Mouse (Mus musculus): ENCODE data around the gene Slc25a39. TPM values are rescaled to one million over a fixed set of nuclear protein-coding genes. Genes with fewer than 3 reads are reported as not detected.
A peak's percentile ranks its signal among the peaks of the same experiment; 100 is the strongest.

Slc25a39 gene
- total and polyA plus RNA-seq, 3 experiments, result 55.9 to 231 (median 205) TPM

DNA sequence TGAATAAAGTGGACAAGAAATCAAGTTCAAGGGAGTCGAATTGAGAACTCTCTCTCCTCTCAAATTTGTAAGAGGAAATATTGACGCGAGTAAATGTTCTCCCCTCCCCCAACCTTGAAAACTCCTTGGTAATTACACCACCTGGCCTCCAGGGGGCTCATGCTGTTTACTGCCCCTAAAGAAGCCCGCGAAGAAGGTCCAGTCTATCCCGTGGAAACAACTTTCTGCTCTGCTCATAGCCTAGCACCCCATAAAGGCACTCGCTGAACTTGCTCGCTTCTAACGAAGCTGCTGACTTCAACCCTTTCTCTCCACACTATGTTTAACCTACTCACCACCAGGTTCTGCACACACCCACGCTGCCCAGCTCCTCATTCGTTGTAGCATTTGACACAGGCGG is 30.6 kb downstream of the Slc25a39 start:
- no peak for TF ChIP-seq TAL1 (conservative IDR thresholded peaks at IDR 0.05; ENCODE audit: low read depth, low read length)
- TF ChIP-seq POLR2AphosphoS5 (IDR thresholded peaks at IDR 0.05; ENCODE audit: insufficient replicate concordance, low read depth, low read length), result no peak
- no peak for TF ChIP-seq CTCF (IDR thresholded peaks at IDR 0.05; ENCODE audit: low read depth, low read length)
- no peak for TF ChIP-seq GATA1 (IDR thresholded peaks at IDR 0.05; ENCODE audit: borderline replicate concordance, low read length)
- TF ChIP-seq GATA2 (IDR thresholded peaks at IDR 0.05; ENCODE audit: borderline replicate concordance, low read depth, low read length), result no peak
- Histone ChIP-seq H3K36me3 (replicated peaks) (no peaks in the 10 kb centered on the region), H3K27me3 (ENCODE audit: insufficient read depth, low read length) (peaks cover 82% of the 10 kb centered on the region), H3K4me1 (ENCODE audit: insufficient read depth, low read depth, low read length) (peaks cover 50% of the 10 kb centered on the region), H3K4me3 (ENCODE audit: low read depth, low read length) (no peak overlapping the region), H3K9me3 (replicated peaks) (peaks cover 20% of the 10 kb centered on the region)
- no peak for DNase-seq (ENCODE audit: low spot score)
- no peak for ATAC-seq (ENCODE audit: extremely low read depth, insufficient number of reproducible peaks, low FRiP score, poor library complexity, severe bottlenecking)

GRCm38 (mm10) chr11:102376196-102376835 is 31.4 kb downstream of the Slc25a39 start:
- peak overlapping the region; percentile 65; the same call in 1 of the 2 replicates for H3K4me3 ChIP-seq (ENCODE audit: low read depth, low read length)
- peaks cover 81% of the 10 kb centered on the region for H3K27me3 ChIP-seq (ENCODE audit: insufficient read depth, low read length)
- peaks cover 50% of the 10 kb centered on the region for H3K4me1 ChIP-seq (ENCODE audit: insufficient read depth, low read depth, low read length)
- TF ChIP-seq GATA1 (IDR thresholded peaks at IDR 0.05; ENCODE audit: borderline replicate concordance, low read length), result no peak
- TF ChIP-seq GATA2 (IDR thresholded peaks at IDR 0.05; ENCODE audit: borderline replicate concordance, low read depth, low read length), result no peak
- no peak for TF ChIP-seq POLR2AphosphoS5 (IDR thresholded peaks at IDR 0.05; ENCODE audit: insufficient replicate concordance, low read depth, low read length)
- no peak for TF ChIP-seq CTCF (IDR thresholded peaks at IDR 0.05; ENCODE audit: low read depth, low read length)
- no peak for TF ChIP-seq TAL1 (conservative IDR thresholded peaks at IDR 0.05; ENCODE audit: low read depth, low read length)
- no peaks in the 10 kb centered on the region for H3K36me3 ChIP-seq (replicated peaks)
- H3K9me3 ChIP-seq (replicated peaks), result peaks cover 20% of the 10 kb centered on the region
- DNase-seq (ENCODE audit: low spot score) (no peak), ATAC-seq (ENCODE audit: extremely low read depth, insufficient number of reproducible peaks, low FRiP score, poor library complexity, severe bottlenecking) (no peak)

- H3K36me3 ChIP-seq (replicated peaks), result no peaks in the 10 kb centered on the region
- peak; percentile 71 for DNase-seq (ENCODE audit: low spot score)
- H3K4me1 ChIP-seq (ENCODE audit: insufficient read depth, low read depth, low read length), result peaks cover 52% of the 10 kb centered on the region
- H3K27me3 ChIP-seq (ENCODE audit: insufficient read depth, low read length), result peaks cover 83% of the 10 kb centered on the region
- peaks cover 20% of the 10 kb centered on the region for H3K9me3 ChIP-seq (replicated peaks)
- H3K4me3 ChIP-seq (ENCODE audit: low read depth, low read length), result peak overlapping the region; percentile 65; the same call in 1 of the 2 replicates
- ATAC-seq (ENCODE audit: extremely low read depth, insufficient number of reproducible peaks, low FRiP score, poor library complexity, severe bottlenecking), result peak; percentile 87
- TF ChIP-seq TAL1 (conservative IDR thresholded peaks at IDR 0.05; ENCODE audit: low read depth, low read length) (peak; percentile 87), GATA1 (IDR thresholded peaks at IDR 0.05; ENCODE audit: borderline replicate concordance, low read length) (no peak)
Measured at GRCm38 (mm10) chr11:102375196-102376173, 32.3 kb downstream of the Slc25a39 start.

DNA sequence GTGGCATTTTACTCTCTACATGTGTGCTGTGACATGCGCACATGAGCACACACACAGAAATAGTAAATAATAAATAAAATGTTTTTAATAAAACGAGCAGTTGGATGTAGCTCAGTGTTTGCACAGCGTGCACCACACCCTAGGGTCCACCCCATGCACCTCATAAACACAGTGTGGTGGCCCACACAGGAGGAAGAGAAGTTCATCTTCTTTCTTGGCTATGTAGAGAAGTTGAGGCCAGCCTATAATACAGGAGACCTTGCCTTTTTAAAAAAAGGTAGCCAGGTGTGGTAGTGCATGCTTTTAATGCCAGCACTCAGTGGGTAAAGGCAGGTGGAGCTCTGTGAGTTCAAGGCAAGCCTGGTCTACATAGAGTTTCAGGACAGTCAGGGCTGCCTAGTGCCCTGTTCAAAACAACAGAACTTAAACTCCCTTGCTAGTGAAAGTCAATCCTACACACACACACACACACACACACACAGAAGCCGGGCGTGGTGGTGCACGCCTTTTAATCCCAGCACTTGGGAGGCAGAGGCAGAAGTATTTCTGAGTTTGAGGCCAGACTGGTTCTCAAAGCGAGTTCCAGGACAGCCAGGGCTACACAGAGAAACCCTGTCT is 33.5 kb downstream of the Slc25a39 start:
- peaks cover 89% of the 10 kb centered on the region for H3K27me3 ChIP-seq (ENCODE audit: insufficient read depth, low read length)
- ATAC-seq (ENCODE audit: extremely low read depth, insufficient number of reproducible peaks, low FRiP score, poor library complexity, severe bottlenecking) (no peak), DNase-seq (ENCODE audit: low spot score) (no peak)
- TF ChIP-seq POLR2AphosphoS5 (IDR thresholded peaks at IDR 0.05; ENCODE audit: insufficient replicate concordance, low read depth, low read length) (no peak), CTCF (IDR thresholded peaks at IDR 0.05; ENCODE audit: low read depth, low read length) (no peak), GATA2 (IDR thresholded peaks at IDR 0.05; ENCODE audit: borderline replicate concordance, low read depth, low read length) (no peak), TAL1 (conservative IDR thresholded peaks at IDR 0.05; ENCODE audit: low read depth, low read length) (no peak), GATA1 (IDR thresholded peaks at IDR 0.05; ENCODE audit: borderline replicate concordance, low read length) (no peak)
- H3K4me1 ChIP-seq (ENCODE audit: insufficient read depth, low read depth, low read length), result peaks cover 65% of the 10 kb centered on the region
- no peaks in the 10 kb centered on the region for H3K36me3 ChIP-seq (replicated peaks)
- no peak overlapping the region for H3K4me3 ChIP-seq (ENCODE audit: low read depth, low read length)
- H3K9me3 ChIP-seq (replicated peaks), result peaks cover 19% of the 10 kb centered on the region

DNA sequence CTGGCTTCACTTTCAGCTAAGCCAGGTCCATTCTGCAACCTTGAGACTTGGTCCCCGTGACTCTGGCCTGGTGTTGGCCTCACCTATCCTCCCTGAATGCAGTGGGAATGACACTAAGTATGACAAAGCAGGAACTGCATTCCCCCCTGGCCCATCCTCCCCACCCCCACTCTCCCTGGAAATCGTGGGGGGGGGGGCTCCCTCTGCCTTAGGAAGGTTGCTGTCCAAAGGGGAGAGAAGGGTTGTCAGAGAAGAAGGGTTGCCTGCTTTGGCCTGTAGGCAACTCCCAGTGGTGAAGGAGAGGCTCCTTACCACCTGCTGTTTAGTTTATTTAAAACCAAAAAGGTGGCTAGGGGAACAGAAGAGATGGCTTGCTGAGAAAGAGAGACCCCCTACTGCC is 34.1 kb downstream of the Slc25a39 start:
- Histone ChIP-seq H3K4me3 (ENCODE audit: low read depth, low read length) (no peak overlapping the region), H3K9me3 (replicated peaks) (peaks cover 13% of the 10 kb centered on the region), H3K27me3 (ENCODE audit: insufficient read depth, low read length) (peaks cover 89% of the 10 kb centered on the region), H3K36me3 (replicated peaks) (no peaks in the 10 kb centered on the region), H3K4me1 (ENCODE audit: insufficient read depth, low read depth, low read length) (peaks cover 70% of the 10 kb centered on the region)
- DNase-seq (ENCODE audit: low spot score), result no peak
- TF ChIP-seq GATA1 (IDR thresholded peaks at IDR 0.05; ENCODE audit: borderline replicate concordance, low read length), result no peak
- no peak for TF ChIP-seq TAL1 (conservative IDR thresholded peaks at IDR 0.05; ENCODE audit: low read depth, low read length)
- TF ChIP-seq CTCF (IDR thresholded peaks at IDR 0.05; ENCODE audit: low read depth, low read length), result no peak
- no peak for TF ChIP-seq POLR2AphosphoS5 (IDR thresholded peaks at IDR 0.05; ENCODE audit: insufficient replicate concordance, low read depth, low read length)
- TF ChIP-seq GATA2 (IDR thresholded peaks at IDR 0.05; ENCODE audit: borderline replicate concordance, low read depth, low read length), result no peak
- ATAC-seq (ENCODE audit: extremely low read depth, insufficient number of reproducible peaks, low FRiP score, poor library complexity, severe bottlenecking), result no peak

DNA sequence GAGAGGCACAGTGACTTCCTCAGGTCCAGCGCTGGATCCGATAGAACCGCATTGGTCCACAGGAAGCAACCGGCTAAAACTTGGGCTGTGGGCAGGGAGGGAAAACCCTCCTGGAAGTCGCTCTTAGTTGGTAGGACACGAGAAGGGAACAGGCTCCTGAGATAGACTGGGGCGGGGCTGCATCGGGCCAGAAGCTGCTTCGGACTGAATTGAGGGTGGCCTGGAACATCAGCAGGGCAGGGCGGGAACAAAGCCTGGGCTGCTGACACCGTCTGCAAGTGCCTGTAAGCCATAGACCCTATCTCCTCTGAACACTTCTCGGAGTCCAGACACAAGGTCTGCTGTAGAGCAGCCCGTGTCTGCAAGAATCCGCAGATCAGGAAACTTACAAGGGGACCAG is 34.8 kb downstream of the Slc25a39 start:
- DNase-seq (ENCODE audit: low spot score) (no peak), ATAC-seq (ENCODE audit: extremely low read depth, insufficient number of reproducible peaks, low FRiP score, poor library complexity, severe bottlenecking) (no peak)
- Histone ChIP-seq H3K27me3 (ENCODE audit: insufficient read depth, low read length) (peaks cover 93% of the 10 kb centered on the region), H3K9me3 (replicated peaks) (peaks cover 9% of the 10 kb centered on the region), H3K4me1 (ENCODE audit: insufficient read depth, low read depth, low read length) (peaks cover 77% of the 10 kb centered on the region), H3K4me3 (ENCODE audit: low read depth, low read length) (no peak overlapping the region; the same call in 1 of the 2 replicates), H3K36me3 (replicated peaks) (no peaks in the 10 kb centered on the region)
- TF ChIP-seq GATA1 (IDR thresholded peaks at IDR 0.05; ENCODE audit: borderline replicate concordance, low read length) (no peak), GATA2 (IDR thresholded peaks at IDR 0.05; ENCODE audit: borderline replicate concordance, low read depth, low read length) (no peak), TAL1 (conservative IDR thresholded peaks at IDR 0.05; ENCODE audit: low read depth, low read length) (no peak), POLR2AphosphoS5 (IDR thresholded peaks at IDR 0.05; ENCODE audit: insufficient replicate concordance, low read depth, low read length) (no peak), CTCF (IDR thresholded peaks at IDR 0.05; ENCODE audit: low read depth, low read length) (no peak)
